Mouse (Mus musculus): ENCODE results near the gene Tbck. TPM values are rescaled to one million over a fixed set of nuclear protein-coding genes. Genes with fewer than 3 reads are reported as not detected.

Tbck gene
- total RNA-seq, 2 experiments from 2014 or later = 35.1 to 35.4 TPM

DNA sequence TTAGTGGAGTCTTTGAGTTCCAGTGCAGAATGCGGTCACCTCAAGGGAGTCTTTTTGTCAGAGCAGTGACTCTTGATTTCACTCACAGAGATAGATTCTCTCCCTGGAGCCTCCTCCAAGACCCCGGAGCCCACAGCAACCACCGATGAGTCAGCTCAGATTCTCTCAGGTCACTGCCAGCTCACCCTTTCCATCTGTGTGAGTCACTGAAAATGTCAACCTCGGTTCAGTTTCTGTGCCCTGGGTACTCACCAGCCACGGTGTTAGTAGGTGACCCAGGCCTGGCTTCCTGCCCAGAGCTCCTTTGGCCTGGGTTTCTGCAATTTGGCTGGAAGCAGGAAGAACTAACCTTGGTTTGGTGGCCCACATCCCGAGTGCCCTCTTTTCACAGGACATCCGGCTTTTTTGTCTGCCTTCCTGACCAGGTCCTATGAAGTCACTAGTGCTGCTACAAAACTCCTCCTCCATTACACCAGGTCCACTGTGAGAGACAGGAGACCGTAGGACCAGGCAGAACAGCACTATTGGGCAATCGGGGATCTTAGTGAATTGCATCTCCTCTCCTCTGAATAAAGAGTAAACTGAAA is 187.5 kb downstream of the Tbck start:
- DNase-seq = no peak

DNA sequence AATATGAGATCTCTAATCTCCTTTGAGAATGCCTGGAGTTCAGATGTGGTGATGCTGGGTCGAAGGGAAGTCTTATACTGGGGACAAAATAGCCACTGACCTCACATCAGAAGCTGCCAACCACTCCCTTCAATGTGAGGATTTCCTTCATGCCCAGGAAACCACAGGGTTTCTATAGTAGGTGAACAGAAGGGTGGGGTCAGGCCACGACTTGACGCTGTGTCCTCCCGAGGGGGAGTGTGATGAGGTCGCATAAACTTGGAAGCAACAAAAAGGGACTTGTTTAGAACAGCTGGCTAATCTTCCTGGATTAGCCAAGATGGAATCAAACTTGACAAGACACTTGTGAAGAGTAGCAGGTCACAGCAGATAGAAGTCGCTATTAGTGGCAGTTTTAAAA is 189.3 kb downstream of the Tbck start:
- no peak for DNase-seq

DNA sequence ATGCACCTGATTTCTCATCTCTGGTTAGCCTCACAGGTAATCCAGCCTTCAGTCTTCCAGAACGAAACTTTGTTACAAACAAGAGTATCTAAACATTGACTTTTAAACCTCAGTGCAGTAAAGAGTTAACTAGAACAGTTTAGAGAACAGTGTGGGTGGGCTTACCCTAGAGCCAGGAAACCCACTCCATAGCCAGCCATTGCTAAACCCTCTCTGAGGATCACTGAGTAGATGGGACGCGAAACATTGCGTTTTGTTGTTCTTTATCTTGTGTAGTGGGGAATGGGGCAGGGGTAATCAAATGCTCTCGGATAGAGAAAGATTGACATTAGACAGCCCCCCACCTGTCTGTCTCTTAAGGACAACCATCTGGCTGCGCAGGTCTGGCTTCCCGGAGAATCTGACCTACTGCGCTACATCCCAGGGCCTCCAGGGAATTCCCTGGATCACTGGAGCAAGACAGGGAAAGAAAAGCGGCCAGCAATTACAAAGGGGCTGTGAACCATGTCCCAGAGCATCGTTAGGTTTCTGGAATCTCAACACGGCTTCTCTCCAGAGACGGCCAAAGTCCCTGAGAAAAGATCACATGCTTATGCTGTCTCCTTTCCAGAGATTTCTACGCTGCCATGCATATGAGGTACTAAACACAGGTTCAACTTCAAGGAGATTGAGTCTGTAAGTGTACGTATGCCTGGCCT is 192.2 kb downstream of the Tbck start:
- no peak for DNase-seq

DNA sequence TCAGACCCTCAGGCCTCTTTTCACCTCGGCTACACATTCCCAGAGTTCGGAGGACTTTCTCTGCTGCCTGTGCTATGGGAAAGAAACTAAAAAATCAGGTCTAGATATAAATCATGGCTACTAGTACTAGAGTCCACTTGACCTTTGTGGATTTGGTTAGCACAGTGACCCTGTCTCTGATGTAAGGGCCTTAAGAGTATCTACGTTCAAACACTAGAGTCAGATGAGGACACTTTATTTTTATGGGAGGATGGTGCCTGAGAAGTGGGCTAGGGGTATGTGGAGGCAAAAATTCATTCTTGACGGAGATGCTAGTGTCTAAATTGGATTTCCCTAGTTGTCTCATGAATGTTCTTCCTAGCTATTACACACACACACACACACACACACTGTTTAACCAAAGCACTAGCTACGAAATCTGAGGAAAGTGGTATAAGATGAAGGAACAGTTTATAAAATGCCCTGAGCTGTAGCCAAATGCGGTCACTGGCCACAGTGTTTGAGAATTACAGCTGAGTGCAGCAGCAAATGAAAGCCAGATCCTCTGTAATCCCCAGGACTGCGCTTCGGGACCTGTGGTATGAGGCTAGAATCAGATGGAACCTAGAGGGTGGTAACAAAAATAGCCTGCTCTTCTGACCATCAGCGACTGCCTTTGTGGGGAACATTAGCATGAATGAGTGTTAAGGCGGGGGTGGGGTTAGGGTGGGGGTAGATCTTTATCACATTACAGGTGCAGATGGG is 193.2 kb downstream of the Tbck start:
- DNase-seq = no peak

DNA sequence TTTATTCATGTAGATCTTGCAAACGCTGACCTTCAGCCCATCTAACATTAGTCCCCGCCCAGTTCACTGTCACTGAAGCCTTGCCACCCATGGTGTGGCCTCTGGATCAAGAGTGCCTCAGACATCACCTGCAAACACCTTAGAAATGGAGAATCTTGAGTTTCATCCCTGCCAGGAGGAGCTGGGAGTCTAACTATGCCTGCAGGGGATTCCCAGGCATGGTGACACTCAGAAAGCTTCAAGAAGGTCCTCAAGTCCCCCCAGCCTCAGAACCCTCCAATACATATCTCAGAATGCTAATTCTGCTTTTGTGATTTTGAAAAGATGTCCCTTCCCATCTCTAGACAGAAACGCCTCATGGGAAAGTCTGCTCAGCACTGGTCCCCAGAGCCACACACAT is 196.4 kb downstream of the Tbck start:
- DNase-seq = no peak

DNA sequence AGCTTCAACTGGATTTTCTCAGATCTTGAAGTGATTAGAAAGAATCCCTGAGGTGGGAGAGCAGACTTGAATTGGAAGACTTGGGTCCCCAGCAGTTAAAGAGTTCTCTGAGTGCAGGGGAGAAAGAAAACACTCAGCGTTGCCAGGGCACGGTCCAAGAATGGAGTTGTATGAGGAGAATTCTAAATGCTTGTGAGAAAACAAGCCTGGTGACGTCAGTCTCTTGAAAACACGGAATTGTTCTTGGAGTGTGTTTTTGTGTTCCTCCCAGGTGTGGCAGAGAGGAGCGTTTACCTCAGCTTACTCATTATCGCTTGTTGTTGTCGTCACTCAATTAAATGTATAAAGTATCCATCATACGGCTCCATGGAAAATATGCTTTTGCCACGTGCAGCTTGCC is 196.9 kb downstream of the Tbck start:
- no peak for DNase-seq

DNA sequence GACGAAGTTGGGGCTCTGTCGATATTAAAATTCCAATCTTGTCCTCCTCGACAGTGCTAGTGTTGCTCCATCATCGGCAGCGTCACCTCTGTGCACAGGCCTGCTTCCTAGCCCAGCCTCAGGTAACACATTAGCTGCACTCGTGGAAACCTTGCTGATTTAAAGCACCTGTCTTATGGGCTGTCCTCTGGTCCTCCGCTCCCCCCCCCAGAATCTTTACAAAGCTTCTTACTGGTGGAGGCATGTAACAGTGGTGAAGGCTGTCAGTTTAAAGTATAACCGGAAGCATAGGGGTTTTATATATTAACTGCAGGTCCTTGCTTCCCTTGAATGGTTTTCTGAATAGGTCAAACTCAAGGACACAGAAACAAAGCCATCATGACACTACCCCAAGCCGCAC is 199.3 kb downstream of the Tbck start:
- no peak for DNase-seq

DNA sequence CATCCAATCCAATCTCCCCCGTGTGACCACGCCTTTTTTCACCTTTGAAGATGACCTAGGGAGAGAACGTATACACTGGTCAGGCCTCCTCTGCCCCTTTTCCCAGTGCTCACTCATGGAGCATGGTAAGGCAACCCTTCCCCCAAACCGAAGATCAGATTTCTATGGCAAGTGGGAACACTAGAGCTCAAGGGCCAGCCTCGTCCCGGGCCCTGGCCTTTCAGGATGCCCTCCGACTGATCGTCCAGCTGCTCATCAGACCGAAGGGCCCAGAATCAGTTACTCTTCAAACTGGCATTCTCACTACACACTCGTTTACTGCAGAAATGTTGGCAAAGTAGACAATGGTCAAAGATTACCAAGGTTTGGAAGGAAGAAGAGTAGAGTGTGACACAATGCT is 200.5 kb downstream of the Tbck start:
- no peak for DNase-seq

DNA sequence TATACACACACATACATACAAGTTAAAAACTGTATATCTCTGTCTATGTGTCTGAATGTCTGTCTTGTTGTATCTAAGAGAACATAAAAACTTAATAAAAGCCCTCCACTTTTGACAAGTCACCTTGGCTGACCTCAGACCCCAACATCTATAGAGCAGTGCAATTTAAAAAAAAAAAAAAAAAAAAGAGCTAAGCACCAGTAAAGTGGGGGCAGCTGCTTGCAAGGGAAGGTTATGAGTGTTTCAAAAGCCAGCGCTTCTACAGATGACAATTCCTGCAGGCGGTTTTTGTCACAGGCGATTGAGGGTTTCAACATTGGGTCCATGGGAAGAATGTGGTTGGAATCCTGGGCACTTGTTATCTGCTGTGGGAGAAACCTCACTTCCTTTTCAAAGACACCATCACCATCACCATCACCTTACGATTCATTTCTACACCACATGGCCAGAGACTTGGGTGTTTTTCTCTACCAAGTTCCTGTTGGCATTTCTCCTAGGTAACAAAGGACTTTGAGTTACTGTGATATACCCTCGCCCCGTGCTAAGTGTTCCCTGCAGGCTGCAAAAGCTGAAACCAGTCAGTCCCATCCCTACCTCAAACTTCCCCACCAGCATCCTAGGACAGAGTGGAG is 202.6 kb downstream of the Tbck start:
- DNase-seq = no peak

DNA sequence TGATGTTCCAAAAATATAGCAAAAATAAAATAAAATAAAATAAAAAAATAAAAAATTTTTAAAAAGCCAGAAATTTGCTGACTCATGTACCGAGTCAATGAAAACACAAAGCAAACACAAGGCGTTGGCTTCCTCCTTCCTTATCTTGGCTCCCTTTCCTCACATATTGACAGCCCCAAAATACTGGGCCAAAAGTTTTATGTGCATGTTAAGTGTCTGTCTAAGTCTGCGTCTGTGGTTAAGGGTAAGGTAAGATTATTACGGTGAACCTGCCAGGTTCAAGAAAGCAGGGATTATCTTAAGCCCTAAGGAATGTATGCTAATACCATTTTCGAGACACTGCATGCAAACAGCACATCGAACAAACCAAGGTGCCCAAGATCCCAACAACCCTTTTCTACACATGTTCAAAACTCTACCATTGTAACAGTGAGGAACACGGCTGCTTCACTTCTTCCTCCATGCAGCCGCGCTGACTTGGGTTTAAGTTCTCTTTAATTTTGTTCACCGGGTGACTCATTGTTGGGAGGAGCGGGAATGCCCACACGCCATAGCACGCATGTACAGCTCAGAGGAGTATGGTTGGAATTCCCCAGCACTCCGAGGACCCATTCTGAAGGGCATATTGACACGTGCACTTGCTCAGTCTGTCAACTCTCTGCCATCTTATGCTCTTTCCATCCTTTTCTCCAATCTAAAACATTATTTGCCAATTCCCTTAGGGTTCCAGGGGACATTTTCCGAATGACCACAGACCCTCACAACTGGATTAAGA is 203.3 kb downstream of the Tbck start:
- DNase-seq = no peak

Other genes starting within 250 kb of the Tbck start
- not detected for gene Gimd1, start 54.3 kb upstream of the Tbck start, total RNA-seq (2021)
- gene Aimp1, start 226 bp downstream of the Tbck start, total RNA-seq (2021) = 10 to 100 TPM; 54.2 to 59.1 TPM

All from layer of hippocampus, postnatal 36 days (tissue).